8 mouse cellular contexts compared by ENCODE assay signal in the genomic region with DNA sequence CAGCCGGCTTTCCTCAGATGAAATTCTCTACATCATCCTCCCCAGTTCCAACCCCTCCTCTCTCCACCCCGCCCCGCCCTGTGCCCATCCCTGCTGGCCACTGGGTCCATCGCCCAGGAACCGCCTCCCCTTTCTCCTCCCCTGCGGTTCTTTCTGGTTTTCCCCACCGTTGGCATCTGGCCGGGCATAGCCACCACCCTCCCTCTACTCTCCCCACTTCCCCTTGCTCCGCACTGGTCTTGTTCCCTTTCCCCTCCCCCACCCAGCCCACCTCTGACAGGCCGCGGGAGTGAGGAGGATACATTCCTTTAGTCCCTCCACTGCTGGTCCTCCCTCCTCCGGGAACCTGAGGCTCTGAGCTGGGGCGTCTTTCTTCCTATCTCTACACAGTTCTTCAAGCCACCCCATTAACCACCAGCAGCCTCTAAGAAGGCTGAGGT. TPM values are rescaled to one million over a fixed set of nuclear protein-coding genes. Genes with fewer than 3 reads are reported as not detected.
DNase-seq lines count a peak whose midpoint lies in the region; ATAC-seq and TF ChIP-seq lines count a peak whose summit lies in the region.

No protein-coding gene starts in this region.

- 3% methylated on average over 13 of the region's 13 CpGs for WGBS in kidney, embryonic 15.5 days
- WGBS in kidney, adult 2 months = 0% methylated on average over 13 of the region's 13 CpGs
- WGBS in intestine, embryonic 15.5 days = 5% methylated on average over 13 of the region's 13 CpGs
- 1% methylated on average over 13 of the region's 13 CpGs for WGBS in midbrain, embryonic 16.5 days

- no peaks in the 10 kb centered on the region for H3K9me3 ChIP-seq in kidney, embryonic 15.5 days (replicated peaks)
- H3K9me3 ChIP-seq in intestine, embryonic 15.5 days = no peaks in the 10 kb centered on the region
- no peaks in the 10 kb centered on the region for H3K9me3 ChIP-seq in midbrain, embryonic 16.5 days (replicated peaks; ENCODE audit: control insufficient read depth, low read length, poor library complexity, severe bottlenecking)

- no peak overlapping the region for H3K9ac ChIP-seq in kidney, embryonic 15.5 days
- no peak overlapping the region for H3K9ac ChIP-seq in intestine, embryonic 15.5 days
- H3K9ac ChIP-seq in midbrain, embryonic 16.5 days (ENCODE audit: low read depth, low read length) = peak overlapping the region; percentile 99

- H3K36me3 ChIP-seq in kidney, embryonic 15.5 days = no peaks in the 10 kb centered on the region
- no peaks in the 10 kb centered on the region for H3K36me3 ChIP-seq in kidney, adult 2 months (ENCODE audit: control insufficient read depth, insufficient read depth, low read length)
- H3K36me3 ChIP-seq in intestine, embryonic 15.5 days = no peaks in the 10 kb centered on the region
- no peaks in the 10 kb centered on the region for H3K36me3 ChIP-seq in midbrain, embryonic 16.5 days (ENCODE audit: control insufficient read depth, insufficient read depth, low read length)

- H3K27me3 ChIP-seq in kidney, embryonic 15.5 days = peaks cover 71% of the 10 kb centered on the region
- H3K27me3 ChIP-seq in kidney, adult 2 months (replicated peaks; ENCODE audit: control insufficient read depth, insufficient read depth, low read length) = no peaks in the 10 kb centered on the region
- H3K27me3 ChIP-seq in intestine, embryonic 15.5 days (replicated peaks) = peaks cover 32% of the 10 kb centered on the region
- H3K27me3 ChIP-seq in midbrain, embryonic 16.5 days (ENCODE audit: control insufficient read depth, insufficient read depth, low read depth, low read length) = no peaks in the 10 kb centered on the region; the same call in 1 of the 2 replicates

- no peak overlapping the region for H3K4me3 ChIP-seq in kidney, embryonic 15.5 days (replicated peaks)
- H3K4me3 ChIP-seq in kidney, adult 2 months (ENCODE audit: insufficient read depth, low read depth, low read length) = no peak overlapping the region
- H3K4me3 ChIP-seq in brown adipose tissue, adult 24 weeks (ENCODE audit: insufficient read depth, low read depth, low read length) = peak overlapping the region; percentile 14; the same call in 1 of the 2 replicates
- no peak overlapping the region; the same call in 1 of the 2 replicates for H3K4me3 ChIP-seq in intestine, embryonic 15.5 days (replicated peaks)
- peak overlapping the region; percentile 96 for H3K4me3 ChIP-seq in midbrain, embryonic 16.5 days (ENCODE audit: low read depth, low read length)

- ATAC-seq in kidney, embryonic 15.5 days (replicated peaks; ENCODE audit: low FRiP score) = 0 out of 2 replicates have a peak, but pooled peaks have one; percentile 27
- peak; percentile 44; the same call in 1 of the 2 replicates for ATAC-seq in erythroblast, adult 5-6 weeks (replicated peaks; ENCODE audit: low FRiP score, poor library complexity, severe bottlenecking)
- peak; percentile 21; the same call in 1 of the 2 replicates for ATAC-seq in intestine, embryonic 15.5 days
- peak; percentile 37 for ATAC-seq in midbrain, embryonic 16.5 days

- H3K4me2 ChIP-seq in kidney, embryonic 15.5 days = peak overlapping the region; percentile 91
- H3K4me2 ChIP-seq in intestine, embryonic 15.5 days (replicated peaks) = peak overlapping the region; percentile 89
- H3K4me2 ChIP-seq in midbrain, embryonic 16.5 days (ENCODE audit: low read length) = peak overlapping the region; percentile 92

- no peak for TF ChIP-seq POLR2A in kidney, adult 2 months (IDR thresholded peaks at IDR 0.05; ENCODE audit: low read depth, low read length)

- no peak overlapping the region for H3K27ac ChIP-seq in kidney, embryonic 15.5 days
- H3K27ac ChIP-seq in kidney, adult 2 months (ENCODE audit: insufficient read depth, low read depth, low read length) = no peak overlapping the region
- H3K27ac ChIP-seq in brown adipose tissue, adult 24 weeks (replicated peaks; ENCODE audit: low read depth, low read length) = no peak overlapping the region
- H3K27ac ChIP-seq in intestine, embryonic 15.5 days = no peak overlapping the region
- peak overlapping the region; percentile 97 for H3K27ac ChIP-seq in midbrain, embryonic 16.5 days (ENCODE audit: low read length)

- TF ChIP-seq CTCF in kidney, adult 2 months (conservative IDR thresholded peaks at IDR 0.05; ENCODE audit: insufficient read depth, insufficient read length, low read depth, low read length) = no peak

- no peak for DNase-seq in kidney, adult 2 months
- DNase-seq in urinary bladder, adult 2 months (ENCODE audit: low spot score) = no peak
- DNase-seq in spleen, adult 12 weeks (ENCODE audit: low spot score) = no peak

- H3K4me1 ChIP-seq in kidney, embryonic 15.5 days = peaks cover 20% of the 10 kb centered on the region
- no peaks in the 10 kb centered on the region for H3K4me1 ChIP-seq in kidney, adult 2 months (ENCODE audit: control insufficient read depth, insufficient read depth, low read length)
- H3K4me1 ChIP-seq in brown adipose tissue, adult 24 weeks (ENCODE audit: control insufficient read depth, insufficient read depth, insufficient read length, low read length) = no peaks in the 10 kb centered on the region
- peaks cover 14% of the 10 kb centered on the region for H3K4me1 ChIP-seq in intestine, embryonic 15.5 days (replicated peaks)
- peaks cover 39% of the 10 kb centered on the region for H3K4me1 ChIP-seq in midbrain, embryonic 16.5 days (ENCODE audit: control insufficient read depth, insufficient read depth, low read length)

RNA-seq across cellular contexts. Expression of a gene that starts 1.5 kb away (rescaled TPM):
- polyA plus RNA-seq in kidney, embryonic 15.5 days (2015; fragmentation: Nextera tagmentation; extraction: Ambion mirVana) = 0.71 and 1.3 TPM in 2 replicates
- polyA plus RNA-seq in kidney, adult 2 months (2012; rRNA removed) = 1.8 and 2.4 TPM in 2 replicates
- 5.1 and 7.2 TPM in 2 replicates for polyA plus RNA-seq in brown adipose tissue, adult 24 weeks (2012; ENCODE audit: insufficient read depth, insufficient read length, missing spikeins)
- 4.8 TPM in 1 of 2 replicates, not detected in the other for total RNA-seq in erythroblast, adult 5-6 weeks (2015; ENCODE audit: low replicate concordance)
- 1.4 and 5.4 TPM in 2 replicates for total RNA-seq in erythroblast, adult 5-6 weeks (2017; ENCODE audit: low replicate concordance)
- 2.2 and 2.4 TPM in 2 replicates for polyA plus RNA-seq in intestine, embryonic 15.5 days (2015; fragmentation: Nextera tagmentation; extraction: Ambion mirVana)
- 64.7 and 69.7 TPM in 2 replicates for polyA plus RNA-seq in midbrain, embryonic 16.5 days (2015; fragmentation: Nextera tagmentation; extraction: Ambion mirVana)
- polyA plus RNA-seq in urinary bladder, adult 2 months (2012; rRNA removed) = 34.3 and 36.2 TPM in 2 replicates

RNA-seq across cellular contexts. Expression of a gene that starts 15.3 kb away (rescaled TPM):
- polyA plus RNA-seq in kidney, embryonic 15.5 days (2015; fragmentation: Nextera tagmentation; extraction: Ambion mirVana) = 2.7 and 2.9 TPM in 2 replicates
- polyA plus RNA-seq in kidney, adult 2 months (2012; rRNA removed) = 0.68 and 1.8 TPM in 2 replicates
- polyA plus RNA-seq in brown adipose tissue, adult 24 weeks (2012; ENCODE audit: insufficient read depth, insufficient read length, missing spikeins) = not detected in 2 replicates
- total RNA-seq in erythroblast, adult 5-6 weeks (2015; ENCODE audit: low replicate concordance) = 20.5 and 27.7 TPM in 2 replicates
- total RNA-seq in erythroblast, adult 5-6 weeks (2017; ENCODE audit: low replicate concordance) = 45.9 and 55.4 TPM in 2 replicates
- polyA plus RNA-seq in intestine, embryonic 15.5 days (2015; fragmentation: Nextera tagmentation; extraction: Ambion mirVana) = 3.7 and 4.4 TPM in 2 replicates
- 1.5 and 1.7 TPM in 2 replicates for polyA plus RNA-seq in midbrain, embryonic 16.5 days (2015; fragmentation: Nextera tagmentation; extraction: Ambion mirVana)
- 3.7 and 6.6 TPM in 2 replicates for polyA plus RNA-seq in urinary bladder, adult 2 months (2012; rRNA removed)

RNA-seq across cellular contexts. Expression of a gene that starts 32.4 kb away (rescaled TPM):
- 0.82 and 1.0 TPM in 2 replicates for polyA plus RNA-seq in kidney, embryonic 15.5 days (2015; fragmentation: Nextera tagmentation; extraction: Ambion mirVana)
- 0.87 and 2.0 TPM in 2 replicates for polyA plus RNA-seq in kidney, adult 2 months (2012; rRNA removed)
- polyA plus RNA-seq in brown adipose tissue, adult 24 weeks (2012; ENCODE audit: insufficient read depth, insufficient read length, missing spikeins) = 2.1 and 11.6 TPM in 2 replicates
- 67.1 and 89.7 TPM in 2 replicates for total RNA-seq in erythroblast, adult 5-6 weeks (2015; ENCODE audit: low replicate concordance)
- 43.2 and 60.3 TPM in 2 replicates for total RNA-seq in erythroblast, adult 5-6 weeks (2017; ENCODE audit: low replicate concordance)
- polyA plus RNA-seq in intestine, embryonic 15.5 days (2015; fragmentation: Nextera tagmentation; extraction: Ambion mirVana) = 2.1 and 2.6 TPM in 2 replicates
- polyA plus RNA-seq in midbrain, embryonic 16.5 days (2015; fragmentation: Nextera tagmentation; extraction: Ambion mirVana) = 18.6 and 19.9 TPM in 2 replicates
- 13.7 and 16.6 TPM in 2 replicates for polyA plus RNA-seq in urinary bladder, adult 2 months (2012; rRNA removed)

Comparison
In these comparisons a context has a peak if more than half of its experiments do, and no peak if none do; other contexts are left out.
1. H3K4me3 ChIP-seq: peak in brown adipose tissue, adult 24 weeks (single experiment) and midbrain, embryonic 16.5 days (single experiment); none in kidney, embryonic 15.5 days (single experiment), kidney, adult 2 months (single experiment) and intestine, embryonic 15.5 days (single experiment).
2. Peak in every context shown above with its lines, with median percentiles within 50 percentile points of each other: ATAC-seq and H3K4me2 ChIP-seq.